Mouse (Mus musculus): ENCODE data around the gene Dchs2. TPM values are rescaled to one million over a fixed set of nuclear protein-coding genes. Genes with fewer than 3 reads are reported as not detected.
A peak's percentile ranks its signal among the peaks of the same experiment; 100 is the strongest.

Dchs2 gene
- total RNA-seq (2014; rRNA removed): 10.5 and 11.1 TPM in 2 replicates
- 0.48 and 0.55 TPM in 2 replicates for polyA plus RNA-seq (2015; fragmentation: Nextera tagmentation; extraction: Ambion mirVana)

- Histone ChIP-seq H3K9me3 (ENCODE audit: low read length) (no peaks in the 10 kb centered on the region), H3K4me1 (ENCODE audit: insufficient read depth, low read length) (no peaks in the 10 kb centered on the region), H3K4me3 (ENCODE audit: low read length) (peak within 1 kb of the TSS; percentile 60), H3K4me2 (ENCODE audit: low read depth, low read length) (peak within 1 kb of the TSS; percentile 80), H3K36me3 (ENCODE audit: insufficient read depth, low read length) (no peaks in the 10 kb centered on the region), H3K9ac (replicated peaks; ENCODE audit: low read length) (peak within 1 kb of the TSS; percentile 50), H3K27me3 (ENCODE audit: insufficient read depth, low read length) (peaks cover 20% of the 10 kb centered on the region; the same call in 1 of the 2 replicates), H3K27ac (no peak within 1 kb of the TSS; the same call in 1 of the 2 replicates)
- ATAC-seq (peak; percentile 61), DNase-seq (ENCODE audit: low spot score) (no peak)
- WGBS: under 1% methylated on average over 55 of the region's 55 CpGs
- TF ChIP-seq CTCF (IDR thresholded peaks at IDR 0.05; ENCODE audit: low read depth): no peak
These were observed at the start of gene Dchs2 for GRCm38 (mm10) chr3:83127726-83128448. Dchs2 (plus strand) TSS chr3:83127948.

DNA sequence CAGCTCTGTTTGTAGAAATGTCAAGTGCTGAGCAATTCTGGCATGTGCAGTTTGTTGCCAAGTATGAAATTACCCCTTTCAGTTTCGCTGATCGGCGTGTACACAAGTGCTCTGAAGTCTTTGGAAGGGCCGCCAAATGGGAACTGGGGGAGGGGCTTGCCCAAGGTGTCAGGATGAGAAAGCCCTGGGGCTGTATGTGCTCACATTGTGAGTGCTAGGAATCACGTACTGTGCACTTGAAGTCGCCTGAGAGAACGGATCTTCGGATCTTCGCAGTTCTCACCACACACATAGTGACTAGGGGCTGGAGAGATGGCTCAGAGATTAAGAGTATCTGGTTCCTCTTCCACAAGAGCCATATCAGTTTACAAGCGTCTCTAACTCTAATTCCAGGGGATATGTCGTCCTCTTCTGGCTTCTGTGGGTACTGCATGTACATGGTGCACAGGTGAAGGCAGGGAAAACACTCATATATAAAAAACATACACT lies 47.1 kb upstream of the Dchs2 start:
- H3K4me2 ChIP-seq (ENCODE audit: low read depth, low read length): peak overlapping the region; percentile 62
- peak; percentile 73 for ATAC-seq
- peak; percentile 98 for TF ChIP-seq CTCF (IDR thresholded peaks at IDR 0.05; ENCODE audit: low read depth)
- WGBS: 4% methylated on average over 11 of the region's 11 CpGs
- H3K9me3 ChIP-seq (ENCODE audit: low read length): no peaks in the 10 kb centered on the region
- H3K4me3 ChIP-seq (ENCODE audit: low read length): peak overlapping the region; percentile 25
- H3K36me3 ChIP-seq (ENCODE audit: insufficient read depth, low read length): no peaks in the 10 kb centered on the region
- no peak overlapping the region for H3K27ac ChIP-seq
- no peaks in the 10 kb centered on the region for H3K27me3 ChIP-seq (ENCODE audit: insufficient read depth, low read length)
- peaks cover 3% of the 10 kb centered on the region; the same call in 1 of the 2 replicates for H3K4me1 ChIP-seq (ENCODE audit: insufficient read depth, low read length)
- no peak overlapping the region for H3K9ac ChIP-seq (replicated peaks; ENCODE audit: low read length)
- DNase-seq (ENCODE audit: low spot score): peak; percentile 79

- TF ChIP-seq CTCF (IDR thresholded peaks at IDR 0.05; ENCODE audit: low read depth): no peak
- Histone ChIP-seq H3K4me2 (ENCODE audit: low read depth, low read length) (peak overlapping the region; percentile 61; the same call in 1 of the 2 replicates), H3K4me3 (ENCODE audit: low read length) (no peak overlapping the region), H3K27me3 (ENCODE audit: insufficient read depth, low read length) (no peaks in the 10 kb centered on the region), H3K4me1 (ENCODE audit: insufficient read depth, low read length) (peaks cover 6% of the 10 kb centered on the region), H3K36me3 (ENCODE audit: insufficient read depth, low read length) (no peaks in the 10 kb centered on the region), H3K27ac (no peak overlapping the region), H3K9me3 (ENCODE audit: low read length) (no peaks in the 10 kb centered on the region), H3K9ac (replicated peaks; ENCODE audit: low read length) (no peak overlapping the region)
- no peak for DNase-seq (ENCODE audit: low spot score)
- no peak for ATAC-seq
- 24% methylated on average over 6 of the region's 6 CpGs for WGBS
These were observed 30.2 kb upstream of the Dchs2 start for GRCm38 (mm10) chr3:83097586-83097985.

- Histone ChIP-seq H3K27ac (peak overlapping the region; percentile 45), H3K27me3 (ENCODE audit: insufficient read depth, low read length) (no peaks in the 10 kb centered on the region), H3K4me2 (ENCODE audit: low read depth, low read length) (peak overlapping the region; percentile 61), H3K9ac (replicated peaks; ENCODE audit: low read length) (peak overlapping the region; percentile 25; the same call in 1 of the 2 replicates), H3K4me3 (ENCODE audit: low read length) (peak overlapping the region; percentile 31), H3K4me1 (ENCODE audit: insufficient read depth, low read length) (peaks cover 6% of the 10 kb centered on the region), H3K36me3 (ENCODE audit: insufficient read depth, low read length) (no peaks in the 10 kb centered on the region), H3K9me3 (ENCODE audit: low read length) (no peaks in the 10 kb centered on the region)
- peak; percentile 69 for DNase-seq (ENCODE audit: low spot score)
- TF ChIP-seq CTCF (IDR thresholded peaks at IDR 0.05; ENCODE audit: low read depth): no peak
- WGBS: under 1% methylated on average over 14 of the region's 14 CpGs
- ATAC-seq: peak; percentile 83
These were observed 29.2 kb upstream of the Dchs2 start for GRCm38 (mm10) chr3:83098546-83099034.

DNA sequence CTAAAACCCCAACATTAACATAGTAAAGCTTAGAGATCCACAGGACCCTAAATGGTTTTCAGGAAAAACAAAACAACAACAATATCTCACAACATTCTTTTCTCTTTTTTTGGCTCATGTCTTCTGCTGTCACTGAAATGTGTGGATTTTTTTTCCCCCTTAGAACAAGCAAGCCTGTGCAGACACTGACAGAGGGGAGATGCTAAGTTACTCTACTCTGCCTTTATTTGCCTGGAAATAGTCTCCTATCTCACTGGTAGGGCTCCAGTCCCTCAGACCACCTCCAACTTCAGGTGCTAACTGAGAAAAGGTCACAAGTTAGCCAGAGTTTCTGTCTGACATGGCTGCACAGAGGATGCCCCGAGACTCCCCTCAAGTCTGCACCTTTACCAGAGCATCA lies 28.6 kb upstream of the Dchs2 start:
- Histone ChIP-seq H3K4me1 (ENCODE audit: insufficient read depth, low read length) (peaks cover 6% of the 10 kb centered on the region), H3K27me3 (ENCODE audit: insufficient read depth, low read length) (no peaks in the 10 kb centered on the region), H3K4me2 (ENCODE audit: low read depth, low read length) (peak overlapping the region; percentile 61), H3K36me3 (ENCODE audit: insufficient read depth, low read length) (no peaks in the 10 kb centered on the region), H3K9me3 (ENCODE audit: low read length) (no peaks in the 10 kb centered on the region), H3K4me3 (ENCODE audit: low read length) (peak overlapping the region; percentile 31), H3K9ac (replicated peaks; ENCODE audit: low read length) (0 out of 2 replicates have a peak overlapping the region, but pooled peaks have one; percentile 25), H3K27ac (peak overlapping the region; percentile 45; the same call in 1 of the 2 replicates)
- WGBS: 52% methylated on average over 1 of the region's 1 CpGs
- ATAC-seq (peak; percentile 21; the same call in 1 of the 2 replicates), DNase-seq (ENCODE audit: low spot score) (no peak)
- no peak for TF ChIP-seq CTCF (IDR thresholded peaks at IDR 0.05; ENCODE audit: low read depth)

DNA sequence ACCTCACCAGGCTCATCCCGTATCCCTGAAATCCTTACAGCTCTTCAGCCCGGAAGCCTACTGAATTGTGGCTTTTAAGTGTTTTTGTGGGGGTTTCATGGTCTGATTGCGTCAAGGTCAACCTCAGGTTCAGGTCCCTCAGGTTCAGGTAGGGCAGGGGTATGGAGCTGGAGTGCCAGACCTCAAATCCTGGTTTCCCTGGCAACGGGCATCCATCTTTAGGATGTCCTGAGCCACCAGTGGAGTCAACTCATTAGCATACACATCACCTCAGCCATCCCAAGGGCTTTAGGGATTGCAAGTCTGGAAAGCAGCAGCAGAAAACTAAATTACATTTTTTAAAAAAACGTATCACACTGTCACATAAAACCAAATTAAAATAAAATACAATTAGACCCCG lies 28.1 kb upstream of the Dchs2 start:
- Histone ChIP-seq H3K4me3 (ENCODE audit: low read length) (no peak overlapping the region), H3K9ac (replicated peaks; ENCODE audit: low read length) (no peak overlapping the region), H3K27me3 (ENCODE audit: insufficient read depth, low read length) (no peaks in the 10 kb centered on the region), H3K36me3 (ENCODE audit: insufficient read depth, low read length) (no peaks in the 10 kb centered on the region), H3K9me3 (ENCODE audit: low read length) (no peaks in the 10 kb centered on the region), H3K4me1 (ENCODE audit: insufficient read depth, low read length) (peaks cover 6% of the 10 kb centered on the region), H3K27ac (no peak overlapping the region), H3K4me2 (ENCODE audit: low read depth, low read length) (no peak overlapping the region)
- no peak for TF ChIP-seq CTCF (IDR thresholded peaks at IDR 0.05; ENCODE audit: low read depth)
- peak; percentile 39; the same call in 1 of the 2 replicates for ATAC-seq
- peak; percentile 35 for DNase-seq (ENCODE audit: low spot score)
- WGBS: 46% methylated on average over 6 of the region's 6 CpGs
